Mouse (Mus musculus) cerebellum, adult 2 months (tissue): Measurements from ENCODE around the gene Fau.

ENCODE experiments used
- CTCF ChIP-seq: fragments of 200-500 bp; IDR thresholded peaks from 2 replicates; pipeline ENCODE4 v1.5.1; 2011; ENCODE audit warnings: low read depth, mild to moderate bottlenecking, control low read depth, low read length, moderate library complexity, borderline replicate concordance; ENCODE audit not compliant: insufficient read depth
- POLR2A ChIP-seq: fragments of 200-500 bp; IDR thresholded peaks from 2 replicates; pipeline ENCODE4 v1.6.1; 2011; ENCODE audit warnings: low read length, control low read depth, borderline replicate concordance; ENCODE audit not compliant: insufficient read depth

GRCm38 (mm10) chr19:6104476-6104875 is 46.8 kb downstream of the Fau start:
- TF ChIP-seq CTCF = no peak
- TF ChIP-seq POLR2A = no peak
